11 mouse cellular contexts compared by ENCODE assay signal in the genomic region with DNA sequence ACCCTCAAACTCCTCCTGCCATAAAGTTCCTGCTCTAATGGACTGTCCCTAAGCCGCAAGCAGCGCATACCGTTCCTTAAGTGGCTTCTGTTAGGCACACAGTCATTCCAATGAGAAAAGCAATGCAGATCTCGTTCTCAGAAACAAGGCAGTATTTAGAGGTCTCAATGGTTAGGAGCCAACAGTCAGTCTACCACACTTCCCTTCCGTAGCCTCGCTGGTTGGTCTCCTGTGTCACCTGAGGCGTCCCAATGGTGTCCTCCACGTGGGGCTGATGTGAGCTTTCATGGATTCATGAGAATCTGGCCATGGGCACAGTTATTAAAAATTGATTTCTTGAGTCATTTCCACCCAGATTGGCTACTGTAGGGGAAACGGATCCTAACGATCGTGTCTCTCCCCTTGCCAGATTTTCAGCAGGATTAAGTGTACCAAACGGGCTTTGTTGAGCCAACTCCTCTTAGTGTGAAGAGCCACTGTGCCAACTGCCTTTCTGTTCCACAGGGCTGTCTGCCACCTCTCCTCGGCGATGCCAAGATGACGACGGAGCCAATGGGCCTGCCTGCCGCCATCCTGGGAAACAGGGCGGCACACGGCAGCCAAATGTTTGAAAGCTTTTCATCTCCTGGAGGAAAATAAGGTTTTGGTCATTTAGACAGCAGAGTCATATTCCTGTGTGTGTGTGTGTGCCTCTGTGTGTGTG. TPM values are rescaled to one million over a fixed set of nuclear protein-coding genes. Genes with fewer than 3 reads are reported as not detected.
A peak's percentile ranks its signal among the peaks of the same experiment; 100 is the strongest.
DNase-seq lines count a peak whose midpoint lies in the region; ATAC-seq and TF ChIP-seq lines count a peak whose summit lies in the region.
"Had no signal": no experiment of that assay in that cellular context is flagged by ENCODE, and none has a peak within 500 bp of the region (broad histone marks: within the 10 kb centered on the region; RNA-seq: fewer than 3 reads in every experiment).

No protein-coding gene starts in this region.

- no peaks in the 10 kb centered on the region for H3K36me3 ChIP-seq in hindbrain, postnatal 0 days (ENCODE audit: insufficient read depth, low read length)
- no peaks in the 10 kb centered on the region for H3K36me3 ChIP-seq in hindbrain, embryonic 11.5 days (ENCODE audit: control insufficient read depth, insufficient read depth, low read length)
- H3K36me3 ChIP-seq: liver, embryonic 12.5 days; neural tube, embryonic 12.5 days had no signal

- no peak overlapping the region for H3K4me3 ChIP-seq in hindbrain, postnatal 0 days (ENCODE audit: low read length)
- no peak overlapping the region for H3K4me3 ChIP-seq in hindbrain, embryonic 11.5 days (ENCODE audit: low read depth, low read length)
- no peak overlapping the region for H3K4me3 ChIP-seq in layer of hippocampus, adult 2 months
- H3K4me3 ChIP-seq: liver, embryonic 12.5 days; neural tube, embryonic 12.5 days had no signal

- TF ChIP-seq CTCF in hindbrain, postnatal 0 days (IDR thresholded peaks at IDR 0.05; ENCODE audit: low read depth) = no peak
- no peak for TF ChIP-seq CTCF in layer of hippocampus, adult 2 months (conservative IDR thresholded peaks at IDR 0.05)

- H3K27me3 ChIP-seq in hindbrain, postnatal 0 days (ENCODE audit: insufficient read depth, low read length) = no peaks in the 10 kb centered on the region
- H3K27me3 ChIP-seq in hindbrain, embryonic 11.5 days (ENCODE audit: control insufficient read depth, insufficient read depth, low read length) = no peaks in the 10 kb centered on the region
- H3K27me3 ChIP-seq: neural tube, embryonic 12.5 days had no signal

- H3K27ac ChIP-seq in hindbrain, postnatal 0 days = peak overlapping the region; percentile 33
- H3K27ac ChIP-seq in hindbrain, embryonic 11.5 days (ENCODE audit: low read depth, low read length) = no peak overlapping the region
- H3K27ac ChIP-seq in layer of hippocampus, adult 2 months = no peak overlapping the region
- H3K27ac ChIP-seq: liver, embryonic 12.5 days; neural tube, embryonic 12.5 days had no signal

- no peak overlapping the region; the same call in 1 of the 2 replicates for H3K4me2 ChIP-seq in hindbrain, postnatal 0 days (ENCODE audit: low read depth, low read length)
- H3K4me2 ChIP-seq in hindbrain, embryonic 11.5 days (replicated peaks; ENCODE audit: low read depth, low read length) = no peak overlapping the region
- H3K4me2 ChIP-seq: neural tube, embryonic 12.5 days had no signal

- peak; percentile 83 for ATAC-seq in hindbrain, postnatal 0 days
- no peak for ATAC-seq in hindbrain, embryonic 11.5 days (ENCODE audit: low FRiP score)
- ATAC-seq: liver, embryonic 12.5 days had no signal

- peak; percentile 87 for DNase-seq in hindbrain, postnatal 0 days (ENCODE audit: low spot score)
- DNase-seq in hindbrain, embryonic 11.5 days (ENCODE audit: low spot score) = no peak
- peak; percentile 94 to 95 for DNase-seq in cerebellum, postnatal 25 days
- peak; percentile 83 to 89 for DNase-seq in layer of hippocampus, adult 2 months (ENCODE audit: low spot score in 2 of 2)
- DNase-seq in right cerebral cortex, postnatal 25 days = peak; percentile 66
- no peak for DNase-seq in lung, postnatal 25 days (ENCODE audit: low spot score)
- DNase-seq in embryo, embryonic 10.5 days (ENCODE audit: low spot score) = no peak
- no peak for DNase-seq in urinary bladder, adult 2 months (ENCODE audit: low spot score)

- no peak overlapping the region for H3K9ac ChIP-seq in hindbrain, postnatal 0 days (replicated peaks; ENCODE audit: low read length)
- no peak overlapping the region for H3K9ac ChIP-seq in hindbrain, embryonic 11.5 days (ENCODE audit: low read depth, low read length)
- H3K9ac ChIP-seq: liver, embryonic 12.5 days; neural tube, embryonic 12.5 days had no signal

- no peaks in the 10 kb centered on the region for H3K9me3 ChIP-seq in hindbrain, postnatal 0 days (ENCODE audit: low read length)
- H3K9me3 ChIP-seq in hindbrain, embryonic 11.5 days (ENCODE audit: control insufficient read depth, low read length) = no peaks in the 10 kb centered on the region
- H3K9me3 ChIP-seq: liver, embryonic 12.5 days; neural tube, embryonic 12.5 days had no signal

- 51% methylated on average over 19 of the region's 19 CpGs for WGBS in hindbrain, postnatal 0 days
- WGBS in hindbrain, embryonic 11.5 days = 91% methylated on average over 19 of the region's 19 CpGs

- no peaks in the 10 kb centered on the region for H3K4me1 ChIP-seq in hindbrain, postnatal 0 days (ENCODE audit: insufficient read depth, low read length)
- no peaks in the 10 kb centered on the region for H3K4me1 ChIP-seq in hindbrain, embryonic 11.5 days (replicated peaks; ENCODE audit: control insufficient read depth, insufficient read depth, low read length)
- H3K4me1 ChIP-seq: neural tube, embryonic 12.5 days had no signal

RNA-seq across cellular contexts. Expression of a gene that starts 7.4 kb away (rescaled TPM):
- total RNA-seq in hindbrain, postnatal 0 days (2014; rRNA removed) = 36.3 and 51.0 TPM in 2 replicates
- polyA plus RNA-seq in hindbrain, postnatal 0 days (2015; fragmentation: Nextera tagmentation; extraction: Ambion mirVana) = 55.0 and 55.1 TPM in 2 replicates
- polyA plus RNA-seq in hindbrain, embryonic 11.5 days (2014; fragmentation: Nextera tagmentation; extraction: Ambion mirVana) = 62.6 and 64.4 TPM in 2 replicates
- total RNA-seq in layer of hippocampus, adult 2 months (2021) = 10 to 100 TPM; 23.6 to 27.3 TPM
- 172 and 192 TPM in 2 replicates for polyA plus RNA-seq in urinary bladder, adult 2 months (2012; rRNA removed)

RNA-seq across cellular contexts. Expression of a gene that starts 9.4 kb away (rescaled TPM):
- 9.0 and 12.7 TPM in 2 replicates for total RNA-seq in hindbrain, postnatal 0 days (2014; rRNA removed)
- polyA plus RNA-seq in hindbrain, postnatal 0 days (2015; fragmentation: Nextera tagmentation; extraction: Ambion mirVana) = 14.4 and 15.6 TPM in 2 replicates
- 13.3 and 15.8 TPM in 2 replicates for polyA plus RNA-seq in hindbrain, embryonic 11.5 days (2014; fragmentation: Nextera tagmentation; extraction: Ambion mirVana)
- 10 to 100 TPM; 12.7 to 19.3 TPM for total RNA-seq in layer of hippocampus, adult 2 months (2021)
- polyA plus RNA-seq in urinary bladder, adult 2 months (2012; rRNA removed) = 24.0 and 24.4 TPM in 2 replicates

RNA-seq across cellular contexts. Expression of a gene that starts 40.0 kb away (rescaled TPM):
- 2.7 TPM in 2 replicates for total RNA-seq in hindbrain, postnatal 0 days (2014; rRNA removed)
- polyA plus RNA-seq in hindbrain, postnatal 0 days (2015; fragmentation: Nextera tagmentation; extraction: Ambion mirVana) = 3.0 and 3.4 TPM in 2 replicates
- 0.38 and 0.85 TPM in 2 replicates for polyA plus RNA-seq in hindbrain, embryonic 11.5 days (2014; fragmentation: Nextera tagmentation; extraction: Ambion mirVana)
- 1 to 10 TPM; 2.0 to 2.3 TPM for total RNA-seq in layer of hippocampus, adult 2 months (2021)
- polyA plus RNA-seq in urinary bladder, adult 2 months (2012; rRNA removed) = 58.9 and 66.3 TPM in 2 replicates
- total RNA-seq: MEL had no signal

Comparison
In these comparisons a context has a peak if more than half of its experiments do, and no peak if none do; other contexts are left out.
1. DNase-seq: peak in hindbrain, postnatal 0 days (single experiment), cerebellum, postnatal 25 days (2 of 2), layer of hippocampus, adult 2 months (2 of 2) and right cerebral cortex, postnatal 25 days (single experiment); none in hindbrain, embryonic 11.5 days (single experiment), lung, postnatal 25 days (single experiment), embryo, embryonic 10.5 days (single experiment) and urinary bladder, adult 2 months (single experiment).
2. RNA of a gene that starts 40.0 kb away (polyA plus RNA-seq): 58.9 to 66.3 TPM in urinary bladder, adult 2 months; 3.0 to 3.4 TPM in hindbrain, postnatal 0 days and 0.38 to 0.85 TPM in hindbrain, embryonic 11.5 days; every median in the first group is over 10 times any median in the second.